Mouse (Mus musculus) liver, embryonic 14.5 days (tissue): ENCODE data around the gene Oas1e. TPM values are rescaled to one million over a fixed set of nuclear protein-coding genes. Genes with fewer than 3 reads are reported as not detected.
"Not testable (repeated sequence)": the region's sequence is repeated elsewhere in the genome, so short reads cannot be mapped to it uniquely, and the experiment has no call there.

Experiments used
- ATAC-seq: fragments of 200-750 bp; cut with Nextera tagmentation; 2 replicates; pipeline ENCODE4 v1.8.0; 2017; ENCODE audit warnings: moderate number of reproducible peaks, mild to moderate bottlenecking, moderate library complexity; ENCODE audit not compliant: insufficient read depth
- DNase-seq, 3 experiments: peaks; one replicate each; pipeline ENCODE4 v3.0.0-alpha.2; 2012 to 2013; ENCODE audit warnings: low read depth in 3 of 3, low spot score in 3 of 3
- H3K27ac ChIP-seq: fragments of 300-500 bp; sonication (generic); 2 replicates; pipeline ENCODE4 v1.5.1; 2014; ENCODE audit warnings: moderate library complexity, mild to moderate bottlenecking, control low read depth, inconsistent platforms
- H3K27me3 ChIP-seq: fragments of 300-500 bp; sonication (generic); 2 replicates; pipeline ENCODE4 v1.6.1; 2014; ENCODE audit warnings: mild to moderate bottlenecking, low read length, moderate library complexity; ENCODE audit not compliant: control insufficient read depth, insufficient read depth
- H3K36me3 ChIP-seq: fragments of 300-500 bp; sonication (generic); replicated peaks from 2 replicates; pipeline ENCODE4 v1.6.1; 2014; ENCODE audit warnings: low read depth; ENCODE audit not compliant: control insufficient read depth, insufficient read depth
- H3K4me1 ChIP-seq, 2 experiments: fragments of 200-500 bp in 1 of 2; fragments of 300-500 bp in 1 of 2; sonication (generic) in 1 of 2; replicated peaks; 2 replicates each; pipeline ENCODE4 v1.6.1; 2012 to 2014; ENCODE audit warnings: antibody characterized with exemption in 1 of 2, inconsistent platforms in 1 of 2, low read length in 1 of 2; ENCODE audit not compliant: control insufficient read depth in 2 of 2, insufficient read depth in 2 of 2
- H3K4me2 ChIP-seq: fragments of 300-500 bp; sonication (generic); 2 replicates; pipeline ENCODE4 v1.6.1; 2014; ENCODE audit warnings: low read depth, mild to moderate bottlenecking, control low read depth, moderate library complexity
- H3K4me3 ChIP-seq, 2 experiments: fragments of 200-500 bp in 1 of 2; fragments of 300-500 bp in 1 of 2; sonication (generic) in 1 of 2; 2 replicates each; pipeline ENCODE4 v1.5.1; 2012 to 2014; ENCODE audit warnings: low read depth in 2 of 2, low read length in 2 of 2, mild to moderate bottlenecking in 2 of 2, control low read depth in 1 of 2, inconsistent platforms in 1 of 2, moderate library complexity in 1 of 2; ENCODE audit not compliant: insufficient read depth in 1 of 2
- H3K9ac ChIP-seq: fragments of 300-500 bp; sonication (generic); replicated peaks from 2 replicates; pipeline ENCODE4 v1.6.1; 2014; ENCODE audit warnings: mild to moderate bottlenecking, control low read depth, moderate library complexity
- H3K9me3 ChIP-seq: fragments of 300-500 bp; sonication (generic); 2 replicates; pipeline ENCODE4 v1.6.1; 2016; ENCODE audit warnings: low read length, mixed read lengths; ENCODE audit not compliant: control insufficient read depth
- CTCF ChIP-seq: IDR thresholded peaks from 2 replicates; pipeline ENCODE4 v1.5.1; 2016; ENCODE audit warnings: antibody characterized with exemption, low read depth, control low read depth
- EP300 ChIP-seq: IDR thresholded peaks from 2 replicates; pipeline ENCODE4 v1.6.1; 2016; ENCODE audit warnings: antibody characterized with exemption, low read depth
- WGBS: fragments of 180-500 bp; shearing (Covaris S2); extraction: QIAGEN DNeasy Blood & Tissue Kit; methylation state at CpG from one replicate; pipeline ENCODE4 v1.1.7; 2014; ENCODE audit not compliant: insufficient replicate concordance; 5-methylcytosine and 5-hydroxymethylcytosine counted together
- polyA plus RNA-seq, 2 experiments: library from polyadenylated mRNA; depleted of rRNA in 1 of 2; stranded (reverse) in 1 of 2; unstranded in 1 of 2; fragments of >200 nt; fragmentation: Nextera tagmentation in 1 of 2; extraction: Ambion mirVana in 1 of 2; gene quantifications; 2 replicates each; pipeline versions ENCODE4 v1.2.1 to v1.2.3; 2012 to 2014

Gene Oas1e
- not detected in 2 replicates for polyA plus RNA-seq (2012; rRNA removed)
- not detected in 2 replicates for polyA plus RNA-seq (2014; fragmentation: Nextera tagmentation; extraction: Ambion mirVana)

GRCm38 (mm10) chr5:120795480-120796034, at the start of gene Oas1e:
Gene Oas1e (minus strand): TSS chr5:120795530.
- not testable (repeated sequence) for DNase-seq, H3K9me3 ChIP-seq

DNA sequence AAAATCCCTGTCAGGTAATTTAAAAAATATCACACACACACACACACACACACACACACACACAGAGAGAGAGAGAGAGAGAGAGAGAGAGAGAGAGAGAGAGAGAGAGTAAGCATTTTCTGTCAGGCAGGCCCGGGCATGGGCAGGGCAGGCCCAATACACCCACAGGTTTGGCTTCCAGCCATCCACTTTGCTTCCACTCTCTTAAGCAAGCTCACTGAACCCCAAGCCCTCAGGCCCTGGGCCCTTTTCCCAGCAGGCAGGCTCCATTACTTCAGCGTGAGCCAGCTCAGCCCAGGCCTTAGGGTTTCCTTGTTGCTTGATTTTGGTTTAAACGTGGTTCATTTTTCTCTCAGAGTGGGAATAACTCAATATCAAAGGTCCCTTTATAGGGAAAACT, 49.4 kb upstream of the Oas1e start:
- Histone ChIP-seq H3K4me1 (no peaks in the 10 kb centered on the region), H3K9ac (no peak overlapping the region), H3K4me2 (no peak overlapping the region), H3K27ac (no peak overlapping the region), H3K27me3 (no peaks in the 10 kb centered on the region), H3K36me3 (no peaks in the 10 kb centered on the region), H3K4me3 (no peak overlapping the region), H3K9me3 (no peaks in the 10 kb centered on the region)
- 60% methylated on average over 3 of the region's 3 CpGs for WGBS
- ATAC-seq (no peak), DNase-seq (no peak)
- TF ChIP-seq EP300 (no peak), CTCF (no peak)

More at GRCm38 (mm10) chr5:120795480-120796034, at the start of gene Oas1e:
- H3K4me1 ChIP-seq, H3K27me3 ChIP-seq, H3K36me3 ChIP-seq, H3K27ac ChIP-seq, ATAC-seq, H3K4me2 ChIP-seq, H3K4me3 ChIP-seq, H3K9ac ChIP-seq: not testable (repeated sequence)
- 51% methylated on average over 9 of the region's 9 CpGs for WGBS

DNA sequence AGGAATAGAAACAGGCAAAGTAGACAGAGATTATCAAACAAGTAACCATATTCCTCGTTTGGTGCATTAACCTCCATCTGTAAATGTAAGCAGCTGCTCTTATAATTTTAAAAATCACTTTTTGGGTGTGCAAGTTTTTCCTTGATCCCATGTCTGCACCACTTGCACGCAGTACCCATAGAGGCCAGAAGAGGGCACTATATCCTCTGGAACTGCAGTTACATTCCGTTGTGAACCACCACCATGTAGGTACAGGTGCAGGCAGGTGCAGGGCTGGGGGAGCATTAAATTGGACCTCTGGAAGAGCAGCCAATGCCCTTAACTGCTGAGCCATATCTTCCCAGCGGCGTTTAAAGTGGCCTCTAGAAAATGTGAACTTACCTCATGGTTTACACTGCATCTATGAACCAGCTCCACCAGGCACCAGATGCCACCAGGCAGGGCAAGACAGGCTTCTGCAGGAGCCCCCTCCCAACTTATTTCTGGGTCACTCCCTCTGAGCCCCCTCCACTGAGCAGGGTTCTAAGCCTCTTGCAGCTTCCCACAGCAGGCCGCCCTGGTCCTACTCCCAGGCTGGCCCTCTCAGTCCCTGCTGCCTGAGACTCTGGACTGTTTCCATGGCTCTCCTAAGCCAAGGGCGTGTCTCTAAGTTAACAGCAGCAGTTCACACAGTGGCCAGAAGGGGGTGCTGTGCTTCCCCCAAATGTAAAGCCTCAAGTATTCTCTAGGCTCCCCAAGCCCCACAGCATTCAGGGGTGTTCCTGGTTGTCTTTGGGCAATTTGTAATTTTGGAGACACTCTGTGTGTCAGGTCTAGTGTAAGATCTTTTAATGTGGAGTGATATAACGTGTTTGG, 41.6 kb upstream of the Oas1e start:
- Histone ChIP-seq H3K27me3 (peaks cover 6% of the 10 kb centered on the region), H3K4me1 (no peaks in the 10 kb centered on the region), H3K9me3 (no peaks in the 10 kb centered on the region), H3K36me3 (no peaks in the 10 kb centered on the region), H3K27ac (no peak overlapping the region), H3K4me3 (no peak overlapping the region), H3K4me2 (no peak overlapping the region), H3K9ac (no peak overlapping the region)
- TF ChIP-seq EP300 (no peak), CTCF (peak; percentile 81)
- WGBS, result 8% methylated on average over 8 of the region's 8 CpGs
- DNase-seq (peak in 1 of 3 experiments; percentile 14), ATAC-seq (no peak)

- Histone ChIP-seq H3K36me3 (no peaks in the 10 kb centered on the region), H3K4me2 (no peak overlapping the region), H3K9me3 (no peaks in the 10 kb centered on the region), H3K4me1 (no peaks in the 10 kb centered on the region), H3K27ac (no peak overlapping the region), H3K27me3 (peaks cover 6% of the 10 kb centered on the region), H3K4me3 (no peak overlapping the region), H3K9ac (no peak overlapping the region)
- DNase-seq, result no peak
- WGBS, result 12% methylated on average over 17 of the region's 17 CpGs
- TF ChIP-seq CTCF (no peak), EP300 (no peak)
- no peak for ATAC-seq
Measured at GRCm38 (mm10) chr5:120833335-120834280, 38.3 kb upstream of the Oas1e start.
